Mouse (Mus musculus) left cerebral cortex, postnatal 10 days (tissue): ENCODE data around the gene Hapln2. TPM values are rescaled to one million over a fixed set of nuclear protein-coding genes. Genes with fewer than 3 reads are reported as not detected.

Experiments used
- DNase-seq, 2 experiments: peaks; one replicate each; pipeline ENCODE4 v3.0.0; 2021 to 2022; ENCODE audit warnings: low spot score in 2 of 2, mixed read lengths in 1 of 2; ENCODE audit errors: extremely low spot score in 1 of 2
- intact Hi-C: fragments of 180-260 bp; cut with DNase I; formaldehyde crosslinking; loops from one replicate; pipeline ENCODE4 v1.15.1; 2025
- total RNA-seq, 2 experiments: library from RNA; stranded (reverse); gene quantifications; 2 replicates each; pipeline ENCODE4 v1.2.3; 2021

The Hapln2 gene
- total RNA-seq = 1 to 10 TPM in 1 of 2 experiments, under 1 TPM in 1; 0.26 to 1.3 TPM

DNA sequence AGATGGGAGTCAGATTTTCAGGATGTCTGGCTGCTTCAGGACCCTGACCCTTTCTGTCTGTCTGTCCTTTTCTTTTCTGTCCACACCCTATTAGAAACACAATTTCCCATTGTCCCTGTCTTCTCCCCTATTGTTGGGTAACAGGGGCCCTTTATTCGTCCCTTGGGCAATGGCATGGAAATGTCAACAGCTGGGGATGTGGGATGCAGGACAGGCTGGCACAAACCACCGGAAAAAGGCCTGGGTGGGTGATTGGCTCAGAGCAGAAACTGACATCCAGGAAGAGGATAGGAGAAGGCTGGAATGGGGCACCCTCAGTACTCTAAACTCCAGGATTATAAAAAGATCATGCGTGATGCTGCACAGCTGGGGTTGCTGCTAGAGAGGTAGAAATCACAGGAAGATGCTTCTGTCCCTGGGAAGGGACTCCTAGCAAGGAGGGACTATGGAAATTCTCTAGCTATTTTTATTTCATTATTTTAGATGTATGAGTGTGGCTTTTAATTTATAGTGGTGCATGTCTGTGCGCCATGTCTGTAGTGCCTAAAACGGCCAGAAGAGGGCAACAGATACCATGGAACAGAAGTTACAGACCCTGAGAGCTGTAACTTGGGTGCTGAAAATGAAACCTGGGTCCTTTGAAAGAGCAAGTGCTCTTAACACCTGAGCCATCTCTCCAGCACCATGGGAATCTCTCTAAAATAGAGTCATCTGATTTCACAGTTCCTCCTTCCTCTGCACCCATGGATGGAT lies at the start of gene Hapln2:
Gene Hapln2 (minus strand): TSS at position 150 of the 753 bp plus-strand sequence.
- intact Hi-C loops = no loop called here
- no peak for DNase-seq

DNA sequence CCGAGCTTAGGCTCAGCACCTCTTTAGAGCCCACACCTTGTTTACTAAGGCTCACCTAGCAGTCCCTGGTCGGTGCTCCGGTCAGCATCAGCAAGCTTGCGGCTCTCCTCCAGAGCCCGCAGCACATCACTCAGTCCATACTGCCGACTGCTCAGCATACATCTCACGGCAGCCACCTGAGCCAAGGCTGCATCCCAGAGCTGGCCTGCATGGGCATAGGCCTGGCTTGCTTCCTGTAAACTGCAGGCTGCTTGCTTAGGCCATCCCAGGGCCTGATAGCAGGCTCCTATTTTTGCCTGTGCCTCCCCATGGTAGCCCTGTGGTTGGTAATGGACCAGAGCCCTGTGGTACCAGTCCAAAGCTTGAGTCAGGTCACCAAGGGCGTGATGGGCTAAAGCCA lies 47.4 kb upstream of the Hapln2 start:
- intact Hi-C loops = no loop called here
- no peak for DNase-seq

DNA sequence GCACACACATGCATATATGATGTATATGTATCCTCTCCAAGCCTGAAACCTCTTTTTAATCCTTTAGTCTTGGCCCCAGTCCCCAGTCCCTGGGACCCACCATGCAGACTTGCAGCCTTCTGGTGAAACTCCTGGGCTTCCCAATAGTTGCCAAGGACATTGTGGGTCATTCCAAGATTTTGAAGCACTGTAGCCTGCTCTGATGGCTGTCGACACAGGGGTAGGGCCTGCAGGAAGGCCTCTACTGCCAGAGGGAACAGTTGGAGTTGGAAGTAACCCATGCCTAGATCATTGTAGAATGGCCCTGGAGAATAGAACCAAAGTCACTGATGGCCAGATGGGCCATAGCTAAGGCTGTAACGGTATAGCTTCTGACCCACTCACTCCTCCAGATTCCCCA lies 47.0 kb upstream of the Hapln2 start:
- intact Hi-C loops = no loop called here
- no peak for DNase-seq

DNA sequence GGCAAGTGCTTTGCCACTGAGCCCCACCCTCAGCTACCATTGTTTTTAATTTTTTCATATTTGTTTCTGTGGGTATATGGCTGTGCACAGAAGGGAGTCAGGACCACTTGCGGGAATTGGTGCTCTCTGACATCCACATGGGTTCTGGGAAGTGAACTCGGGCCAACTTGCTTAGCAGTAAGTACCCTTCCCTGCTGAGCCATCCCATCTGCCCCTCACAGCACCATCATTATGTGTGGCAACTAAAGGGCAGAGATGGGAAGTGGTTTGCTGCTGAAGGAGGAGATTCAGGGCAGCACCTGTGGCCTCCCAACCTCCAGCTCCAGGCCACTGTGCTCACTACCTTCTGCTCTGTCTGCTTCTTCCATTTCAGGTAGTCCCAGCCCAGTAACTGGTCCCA lies 46.2 kb upstream of the Hapln2 start:
- no peak for DNase-seq
- intact Hi-C loops = loop anchor here (2.0 kb wide), 1 partner anchor 103 kb away; the partner anchor contains the start of gene Nes

DNA sequence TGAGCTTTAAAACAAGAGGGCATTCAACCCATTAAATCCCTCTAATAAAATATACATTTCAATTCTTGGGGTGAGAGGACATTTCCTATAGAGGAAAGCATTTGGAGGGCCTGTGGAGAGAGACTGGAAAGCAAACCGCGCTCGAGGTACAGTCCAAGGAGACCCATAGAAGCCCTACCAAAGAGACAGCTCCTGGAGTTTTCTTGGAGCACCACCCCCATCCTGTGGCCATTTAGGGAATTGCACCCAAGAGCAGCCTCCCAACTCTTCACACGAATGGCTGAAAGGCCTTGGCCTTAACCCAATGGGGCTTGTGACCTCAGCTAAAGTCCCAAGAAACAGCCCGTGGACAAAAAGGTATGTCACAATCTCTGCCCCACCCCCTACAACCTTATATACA lies 44.4 kb upstream of the Hapln2 start:
- intact Hi-C loops = loop anchor here (2.0 kb wide), 3 partner anchors 59 to 135 kb away; partner anchors contain the start of gene Nes
- DNase-seq = peak; percentile 81 to 85

DNA sequence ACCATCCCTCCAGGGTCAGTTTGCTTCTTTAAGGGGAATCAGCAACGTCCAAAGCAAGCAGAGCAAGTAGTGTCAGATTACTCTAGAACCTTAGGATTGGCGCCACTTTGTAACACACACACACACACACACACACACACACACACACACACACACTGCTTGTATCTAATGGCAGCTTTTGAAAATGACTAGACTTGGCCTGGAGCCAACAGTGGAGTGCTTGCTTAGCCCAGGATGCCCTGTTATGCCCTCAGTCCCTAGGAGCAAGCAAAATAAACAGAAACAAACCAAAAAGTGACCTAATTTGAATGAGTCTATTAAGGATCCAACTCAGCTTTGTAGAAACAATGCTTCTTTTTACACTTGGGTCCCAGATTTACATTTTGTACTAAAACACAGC lies 41.0 kb upstream of the Hapln2 start:
- DNase-seq = no peak
- intact Hi-C loops = no loop called here

DNA sequence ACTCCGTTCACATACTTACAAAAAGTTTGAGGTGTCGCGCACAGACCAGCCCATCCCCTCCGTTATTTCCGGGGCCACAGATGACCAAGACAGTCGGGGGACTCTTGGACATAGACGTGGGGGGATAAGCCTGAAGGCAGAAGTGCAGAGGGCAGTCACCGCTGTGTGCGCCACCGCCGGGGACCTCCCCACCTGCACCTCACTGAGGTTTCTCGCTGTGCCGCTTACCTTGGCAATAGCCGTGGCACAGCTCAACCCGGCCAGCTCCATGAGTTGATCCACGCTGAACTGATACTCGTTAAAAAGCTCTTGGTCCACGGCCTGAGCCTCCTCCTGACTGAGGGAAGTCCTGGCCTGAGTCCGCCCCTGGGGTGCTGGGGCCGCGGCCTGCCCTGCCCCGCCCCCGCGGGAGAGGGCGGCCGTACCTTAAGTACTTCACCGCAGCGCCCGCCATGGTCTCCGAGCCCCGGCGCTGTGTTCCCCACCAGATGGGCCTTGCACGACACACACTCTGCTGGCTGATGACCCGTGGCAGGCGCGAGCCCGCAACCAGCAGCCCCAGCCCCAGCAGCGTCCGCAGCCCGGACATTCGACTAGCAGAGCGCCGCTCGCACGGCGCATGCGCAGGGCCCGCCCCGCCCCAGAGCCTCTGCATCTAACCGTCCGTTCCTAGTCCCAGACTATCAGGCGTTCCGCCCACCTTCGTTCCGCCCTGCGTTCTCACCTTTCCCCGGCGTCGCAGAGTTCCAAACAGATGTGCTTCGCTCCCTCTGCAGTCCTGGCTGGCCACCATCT lies 30.7 kb upstream of the Hapln2 start, which contains the start of gene Naxe:
Gene Naxe (minus strand): TSS at position 594 of the 795 bp plus-strand sequence.
- intact Hi-C loops = no loop called here
- DNase-seq = peak; percentile 72 to 92

DNA sequence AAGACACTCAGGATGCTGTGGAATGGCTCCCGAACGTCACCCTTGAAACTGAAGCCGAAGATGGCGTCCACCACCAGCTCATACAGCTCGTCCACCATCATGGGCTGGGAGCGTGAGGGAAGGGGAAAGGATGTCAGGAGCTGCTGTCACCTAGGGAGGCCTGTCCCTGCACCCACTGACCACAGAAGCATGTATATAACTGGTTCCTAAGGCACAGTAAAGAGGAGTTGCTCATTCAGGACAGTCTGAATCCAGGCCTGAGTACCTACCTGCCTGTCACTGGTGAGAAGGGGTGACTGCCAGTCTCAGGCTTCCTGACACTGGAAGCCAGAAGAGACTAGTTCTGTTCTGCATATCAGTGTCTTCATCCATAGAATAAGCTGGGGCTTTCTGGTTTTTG lies 29.6 kb upstream of the Hapln2 start:
- intact Hi-C loops = no loop called here
- DNase-seq = no peak

DNA sequence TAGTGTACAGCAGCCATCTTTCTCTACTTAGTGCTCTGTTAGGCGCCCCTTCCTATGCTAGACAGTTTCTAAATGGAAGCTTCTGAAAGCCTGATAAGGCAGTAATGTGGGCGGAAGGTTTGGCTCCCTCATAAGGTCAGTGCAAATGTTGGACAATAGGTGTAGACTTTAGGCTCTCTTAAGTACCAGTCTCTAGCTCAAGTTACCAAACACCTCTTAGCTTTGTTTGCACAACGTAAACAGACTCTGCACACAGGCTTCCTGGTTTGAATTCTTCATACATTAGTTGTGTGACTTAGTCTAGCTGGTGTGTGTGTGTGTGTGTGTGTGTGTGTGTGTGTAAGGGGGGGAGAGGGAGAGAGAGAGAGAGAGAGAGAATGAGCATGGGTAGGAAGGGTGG lies 22.1 kb upstream of the Hapln2 start:
- no peak for DNase-seq
- intact Hi-C loops = no loop called here

DNA sequence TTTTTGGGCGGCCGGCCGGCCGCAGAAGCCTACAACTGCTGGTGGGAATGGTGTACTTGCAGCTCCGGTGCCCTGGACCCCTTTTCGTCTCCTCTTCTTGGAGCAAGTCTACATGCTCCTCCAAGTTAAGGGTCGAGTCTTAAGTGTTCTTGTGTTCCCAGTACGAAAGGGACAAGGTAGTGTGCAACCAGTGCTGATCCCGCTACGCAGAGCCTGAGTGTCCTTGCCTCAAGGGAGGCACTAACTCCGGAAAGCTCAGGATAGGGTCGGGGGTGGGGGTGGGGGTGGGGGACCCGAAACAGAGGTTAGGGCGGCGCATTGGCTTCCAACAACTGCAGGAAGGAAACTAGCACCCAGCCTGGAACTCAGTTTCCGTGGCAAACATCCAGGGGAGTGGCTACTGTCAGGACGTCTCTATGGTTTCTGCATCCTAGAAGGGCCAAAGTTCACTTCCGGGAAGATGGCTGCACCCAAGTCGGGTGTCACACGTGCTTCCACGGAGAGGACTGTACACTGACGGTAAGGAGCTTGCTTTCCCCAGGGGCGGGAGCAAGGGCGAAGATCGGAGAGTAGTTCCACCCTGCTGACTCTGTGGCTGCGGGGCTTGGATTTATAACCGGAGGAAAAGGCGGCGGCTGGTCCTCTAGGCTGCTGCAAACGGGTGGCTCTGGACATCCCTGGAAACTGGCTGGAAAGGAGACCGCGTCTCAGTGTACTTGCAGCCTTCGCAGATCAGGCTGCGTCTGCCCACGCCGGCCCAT lies 15.5 kb upstream of the Hapln2 start, which contains the start of gene Gpatch4:
Gene Gpatch4 (plus strand): TSS at position 448 of the 761 bp plus-strand sequence.
- DNase-seq = peak; percentile 91 to 95
- intact Hi-C loops = no loop called here

DNA sequence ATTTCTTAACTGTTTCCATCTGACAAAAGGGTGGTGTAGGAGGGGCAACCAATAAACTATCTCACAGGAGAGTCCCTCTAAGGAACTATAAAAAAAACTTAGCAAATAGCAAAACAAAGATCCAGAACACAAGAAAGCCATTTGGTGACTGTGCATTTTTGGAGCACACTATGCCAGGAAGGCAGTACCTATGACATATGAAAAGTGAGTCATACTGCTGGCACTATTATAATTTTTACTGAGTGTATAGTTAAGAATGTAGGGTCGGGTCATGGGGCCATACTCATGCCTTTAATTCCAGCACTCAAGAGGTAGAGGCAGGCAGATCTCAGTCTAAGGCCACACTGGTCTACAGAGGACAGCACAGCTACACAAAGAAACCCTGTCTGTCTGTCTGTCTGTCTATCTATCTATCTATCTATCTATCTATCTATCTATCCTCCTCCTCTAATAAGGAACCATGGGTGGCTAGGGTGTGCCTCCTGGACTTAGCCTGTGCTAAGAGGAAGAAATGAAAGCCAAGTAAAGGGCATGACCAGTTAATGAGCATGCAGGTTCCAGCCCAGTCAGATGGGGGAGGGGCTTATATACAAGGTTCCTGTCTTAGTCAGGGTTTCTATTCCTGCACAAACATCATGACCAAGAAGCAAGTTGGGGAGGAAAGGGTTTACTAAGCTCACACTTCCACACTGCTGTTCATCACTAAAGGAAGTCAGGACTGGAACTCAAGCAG lies 8.3 kb upstream of the Hapln2 start:
- no peak for DNase-seq
- intact Hi-C loops = no loop called here

DNA sequence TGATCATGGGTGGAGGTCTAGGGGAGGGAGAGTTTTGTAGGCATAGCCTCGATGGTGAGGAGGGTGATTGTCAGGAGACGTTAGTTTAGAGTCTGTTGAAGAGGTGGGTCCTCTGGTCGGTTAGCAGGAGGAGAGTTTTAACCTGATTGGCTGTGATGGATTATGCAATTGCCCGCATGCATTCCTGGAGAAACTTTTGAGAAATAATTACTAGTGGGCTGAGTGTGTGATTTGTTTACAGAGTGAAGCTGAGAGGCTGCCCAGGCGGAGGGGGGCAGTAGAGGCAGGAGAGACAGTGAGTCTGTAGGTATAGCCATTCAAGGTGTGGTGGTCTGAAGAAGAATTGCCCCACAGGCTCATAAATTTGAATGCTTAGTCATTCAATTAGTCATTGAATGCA lies 6.1 kb upstream of the Hapln2 start:
- intact Hi-C loops = no loop called here
- no peak for DNase-seq

DNA sequence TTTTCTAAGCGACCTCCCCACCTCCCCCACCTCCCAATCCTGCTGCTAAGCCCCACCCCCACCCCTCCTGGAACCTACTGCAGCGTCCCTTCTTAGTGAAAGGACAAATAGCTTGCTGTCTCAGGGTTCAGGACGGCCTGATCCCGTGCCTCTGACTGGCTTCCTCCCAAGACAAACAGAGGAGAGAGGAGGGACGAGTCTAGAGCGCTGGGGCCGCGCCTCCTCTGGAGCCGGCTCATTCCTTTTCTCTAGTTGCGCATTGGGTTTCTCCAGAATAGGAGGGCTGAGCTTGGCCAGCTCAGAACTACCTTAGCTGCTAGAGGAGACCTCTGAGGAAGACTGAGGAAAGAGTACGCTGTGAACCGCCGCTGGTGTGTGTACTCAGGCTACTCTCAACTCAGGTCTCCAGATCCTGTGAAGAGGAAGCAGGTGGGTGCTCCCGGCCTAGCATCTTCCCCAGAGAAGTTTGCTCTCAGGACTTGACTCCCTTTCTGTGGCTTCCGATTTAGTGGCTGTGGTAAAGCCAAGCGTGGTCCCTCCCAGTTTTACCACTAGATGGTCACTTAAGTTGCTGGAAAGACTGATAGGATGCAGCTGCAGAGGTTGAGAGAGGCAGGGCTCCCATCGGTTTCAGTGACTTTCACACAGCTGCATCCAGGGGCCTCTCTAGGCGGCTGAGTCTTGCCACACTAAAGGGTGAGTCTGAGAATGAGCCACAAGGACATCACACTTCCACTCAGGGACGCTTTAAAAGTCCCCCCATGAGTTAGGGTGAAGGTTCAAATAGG lies 3.4 kb upstream of the Hapln2 start:
- intact Hi-C loops = no loop called here
- peak in 1 of 2 experiments; percentile 65 for DNase-seq

DNA sequence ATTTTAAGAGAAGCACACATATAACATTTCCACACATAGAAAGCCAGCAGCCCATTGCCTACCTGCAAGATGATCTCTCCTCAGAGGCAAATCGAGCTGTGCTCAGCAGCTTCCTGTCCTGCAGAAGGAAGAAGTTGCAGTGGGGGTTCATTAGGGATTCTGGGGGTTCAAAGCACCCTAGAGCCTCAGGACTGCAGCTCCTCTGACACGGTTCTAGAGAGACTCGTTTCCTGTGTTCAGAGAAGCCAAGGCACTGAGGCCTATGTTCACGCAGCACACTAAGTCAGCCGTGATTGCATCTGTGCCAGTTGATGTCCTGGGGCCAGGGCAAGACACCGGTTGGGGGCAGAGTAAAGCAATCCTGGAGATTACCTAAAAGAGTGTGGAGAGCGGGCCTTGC lies 560 bp downstream of the Hapln2 start:
- intact Hi-C loops = no loop called here
- no peak for DNase-seq

DNA sequence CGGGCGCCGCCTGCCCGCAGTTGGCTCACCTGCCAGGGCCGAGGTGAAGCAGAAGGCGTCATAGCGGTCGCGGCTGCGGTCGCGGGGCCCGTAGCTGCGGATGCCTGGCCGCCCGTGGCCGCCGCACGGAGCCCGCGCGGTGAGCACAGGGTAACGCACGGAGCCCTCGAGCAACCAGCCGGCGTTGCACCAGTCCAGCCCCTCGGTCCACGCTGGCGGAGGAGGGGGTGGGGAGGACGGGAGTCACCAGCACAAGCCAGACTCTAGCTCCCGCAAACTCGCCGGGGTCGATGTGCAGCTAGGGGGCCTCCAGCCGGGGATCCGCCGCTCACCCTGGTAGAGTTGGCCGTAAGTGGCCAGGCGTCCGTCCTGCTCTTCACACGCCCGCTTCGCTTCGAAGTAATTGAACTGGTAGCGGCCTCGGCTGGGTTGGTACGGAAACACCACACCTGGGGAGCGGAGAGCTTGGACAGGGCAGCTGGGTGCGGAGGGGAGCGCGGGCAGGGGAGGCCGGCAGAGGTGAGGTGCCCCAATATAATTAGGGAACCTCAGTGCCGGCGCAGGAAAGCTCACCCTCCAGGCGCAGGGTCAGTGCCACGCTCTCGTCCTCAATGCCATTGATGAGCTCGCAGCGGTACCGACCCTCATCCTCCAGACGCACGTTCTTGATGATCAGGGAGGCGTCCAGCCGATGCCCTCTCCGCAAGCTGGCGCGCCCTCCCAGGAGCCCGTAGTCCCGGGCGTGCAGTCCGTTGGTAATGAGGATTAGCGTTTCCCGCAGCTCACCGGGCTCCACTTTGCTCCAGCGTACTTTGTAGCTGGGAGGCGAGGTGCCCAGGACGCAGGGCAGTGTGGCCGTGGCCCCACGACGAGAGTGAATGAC lies 4.0 kb downstream of the Hapln2 start:
- intact Hi-C loops = no loop called here
- DNase-seq = peak in 1 of 2 experiments; percentile 47

DNA sequence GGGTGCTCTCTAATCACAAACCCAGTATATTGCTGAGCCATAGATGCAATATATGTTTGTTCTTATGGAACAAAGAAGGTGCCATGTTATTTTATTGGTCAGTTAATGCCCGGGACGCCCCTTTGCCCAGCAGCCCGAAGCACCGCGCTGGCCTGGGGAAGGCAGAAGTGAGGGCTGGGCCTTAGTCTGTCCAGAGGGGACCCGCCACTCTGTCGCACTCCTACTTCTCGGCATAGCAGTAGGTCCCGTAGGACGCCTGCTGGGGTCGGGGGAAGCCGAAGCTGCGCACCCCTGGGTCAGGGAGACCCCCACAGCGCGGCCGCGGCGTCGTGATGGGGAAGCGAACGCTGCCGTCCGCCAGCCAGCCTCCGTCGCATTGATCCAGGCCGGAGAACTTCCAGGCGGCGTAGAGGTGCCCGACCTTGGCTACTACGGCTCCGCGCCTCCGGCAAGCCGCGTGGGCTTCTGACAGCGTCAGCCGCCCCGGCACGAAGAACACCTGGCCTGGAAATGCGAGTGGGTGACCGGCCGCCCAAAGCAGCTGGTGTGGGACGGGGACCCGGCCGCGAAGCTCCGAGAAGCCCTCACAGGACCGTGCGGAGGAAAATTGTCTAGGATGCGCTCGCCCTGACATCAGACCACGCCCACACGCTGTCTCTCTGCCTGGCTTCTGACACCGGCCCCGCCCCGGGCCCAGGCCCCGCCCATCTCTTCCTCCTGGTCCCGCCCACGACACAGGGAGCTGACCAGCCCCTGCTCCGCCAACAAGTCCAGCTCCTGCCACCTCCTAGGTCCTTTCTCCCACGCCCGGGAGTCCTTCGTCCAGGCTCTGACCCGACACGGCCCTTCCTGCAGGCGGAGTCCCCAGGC lies 4.8 kb downstream of the Hapln2 start:
- intact Hi-C loops = no loop called here
- peak; percentile 45 to 89 for DNase-seq
